In the genomic region with DNA sequence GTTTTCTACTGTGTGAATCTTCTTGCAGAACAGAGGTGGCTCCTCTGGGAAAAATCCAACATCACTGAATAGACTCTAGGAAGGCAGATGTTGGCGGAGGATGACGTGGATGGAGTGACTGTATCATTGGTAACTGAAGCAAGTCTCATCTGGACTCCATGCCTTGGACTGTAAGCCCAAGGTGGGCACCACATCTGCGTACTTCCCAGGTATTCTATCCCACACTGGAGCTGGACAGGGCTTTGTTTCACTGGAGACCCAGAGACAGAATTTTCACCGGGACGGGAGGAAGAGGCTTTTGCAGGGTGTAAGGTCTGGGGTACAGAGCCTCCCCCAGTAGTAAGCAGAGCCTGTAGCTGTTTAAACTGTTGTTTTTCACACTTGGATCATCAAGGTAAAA, we compare ENCODE assay signal across 29 mouse cellular contexts. TPM values are rescaled to one million over a fixed set of nuclear protein-coding genes. Genes with fewer than 3 reads are reported as not detected.
"Had no signal": no experiment of that assay in that cellular context is flagged by ENCODE, and none has a peak within 500 bp of the region (broad histone marks: within the 10 kb centered on the region; RNA-seq: fewer than 3 reads in every experiment).

No protein-coding gene starts in this region.

- ATAC-seq: forebrain, embryonic 13.5 days; forebrain, embryonic 14.5 days; forebrain, embryonic 15.5 days; forebrain, embryonic 16.5 days; forebrain, postnatal 0 days had no signal

- H3K4me2 ChIP-seq: embryonic facial prominence, embryonic 12.5 days; embryonic facial prominence, embryonic 13.5 days; embryonic facial prominence, embryonic 15.5 days; forebrain, embryonic 12.5 days; forebrain, embryonic 13.5 days; forebrain, embryonic 15.5 days had no signal

- H3K27me3 ChIP-seq: embryonic facial prominence, embryonic 12.5 days; embryonic facial prominence, embryonic 13.5 days; embryonic facial prominence, embryonic 15.5 days; forebrain, embryonic 12.5 days; forebrain, embryonic 13.5 days; forebrain, embryonic 15.5 days had no signal

- H3K27ac ChIP-seq: embryonic facial prominence, embryonic 10.5 days; embryonic facial prominence, embryonic 12.5 days; embryonic facial prominence, embryonic 13.5 days; embryonic facial prominence, embryonic 15.5 days; forebrain, embryonic 10.5 days; forebrain, embryonic 12.5 days; forebrain, embryonic 13.5 days; forebrain, embryonic 15.5 days; gastrocnemius, adult 2 months; heart, adult 2 months had no signal

- H3K9ac ChIP-seq: embryonic facial prominence, embryonic 12.5 days; embryonic facial prominence, embryonic 13.5 days; embryonic facial prominence, embryonic 15.5 days; forebrain, embryonic 12.5 days; forebrain, embryonic 13.5 days; forebrain, embryonic 15.5 days; forebrain, postnatal 0 days had no signal

- H3K9me3 ChIP-seq: embryonic facial prominence, embryonic 10.5 days; embryonic facial prominence, embryonic 12.5 days; embryonic facial prominence, embryonic 13.5 days; embryonic facial prominence, embryonic 15.5 days; forebrain, embryonic 10.5 days; forebrain, embryonic 12.5 days; forebrain, embryonic 13.5 days; forebrain, embryonic 15.5 days had no signal

- H3K4me1 ChIP-seq: embryonic facial prominence, embryonic 15.5 days; forebrain, embryonic 12.5 days; forebrain, embryonic 13.5 days; forebrain, embryonic 15.5 days had no signal

- H3K36me3 ChIP-seq: embryonic facial prominence, embryonic 10.5 days; embryonic facial prominence, embryonic 12.5 days; embryonic facial prominence, embryonic 13.5 days; embryonic facial prominence, embryonic 15.5 days; forebrain, embryonic 10.5 days; forebrain, embryonic 12.5 days; forebrain, embryonic 15.5 days had no signal

- H3K4me3 ChIP-seq: embryonic facial prominence, embryonic 10.5 days; embryonic facial prominence, embryonic 12.5 days; embryonic facial prominence, embryonic 13.5 days; embryonic facial prominence, embryonic 15.5 days; erythroblast, embryonic 14.5 days; forebrain, embryonic 10.5 days; forebrain, embryonic 12.5 days; forebrain, embryonic 13.5 days; forebrain, embryonic 15.5 days; gastrocnemius, adult 2 months; heart, adult 2 months had no signal

- DNase-seq: cerebellum, adult 2 months; cerebellum, adult 8-10 months; cerebellum, adult 9-10 months; cerebellum, adult 9-11 months; cerebellum, postnatal 10 days; cerebellum, postnatal 14 days; cerebellum, postnatal 25 days; cerebellum, postnatal 36 days; embryo, embryonic 11 days; forebrain, postnatal 0 days; gastrocnemius, adult 2 months; gastrocnemius, postnatal 10 days; gastrocnemius, postnatal 14 days; gastrocnemius, postnatal 25 days; gastrocnemius, postnatal 36 days; heart, adult 18-20 months; heart, adult 2 months had no signal

RNA-seq across cellular contexts. Expression of a gene that starts 52.1 kb away (rescaled TPM):
- total RNA-seq: gastrocnemius, postnatal 36 days; heart, adult 18-20 months; heart, adult 2 months had no signal
- polyA plus RNA-seq: frontal cortex, adult 2 months; heart, adult 2 months had no signal
